Mouse (Mus musculus) midbrain, embryonic 16.5 days (tissue): ENCODE results near the gene 1110004F10Rik. TPM values are rescaled to one million over a fixed set of nuclear protein-coding genes. Genes with fewer than 3 reads are reported as not detected.

Experiments used
- ATAC-seq: fragments of 200-750 bp; cut with Nextera tagmentation; 2 replicates; pipeline ENCODE4 v1.8.0; 2017; ENCODE audit warnings: moderate TSS enrichment
- H3K27ac ChIP-seq: fragments of 300-500 bp; sonication (generic); 2 replicates; pipeline ENCODE4 v1.5.1; 2014; ENCODE audit warnings: mild to moderate bottlenecking, low read length, mixed read lengths
- H3K27me3 ChIP-seq: fragments of 300-500 bp; sonication (generic); 2 replicates; pipeline ENCODE4 v1.6.1; 2014; ENCODE audit warnings: low read depth, low read length, mixed read lengths; ENCODE audit not compliant: control insufficient read depth, insufficient read depth
- H3K36me3 ChIP-seq: fragments of 300-500 bp; sonication (generic); 2 replicates; pipeline ENCODE4 v1.6.1; 2014; ENCODE audit warnings: mild to moderate bottlenecking, low read length, moderate library complexity, mixed read lengths; ENCODE audit not compliant: control insufficient read depth, insufficient read depth
- H3K4me1 ChIP-seq: fragments of 300-500 bp; sonication (generic); 2 replicates; pipeline ENCODE4 v1.6.1; 2014; ENCODE audit warnings: mild to moderate bottlenecking, low read length, mixed read lengths; ENCODE audit not compliant: control insufficient read depth, insufficient read depth
- H3K4me2 ChIP-seq: fragments of 300-500 bp; sonication (generic); 2 replicates; pipeline ENCODE4 v1.6.1; 2014; ENCODE audit warnings: mild to moderate bottlenecking, low read length, mixed read lengths
- H3K4me3 ChIP-seq: fragments of 300-500 bp; sonication (generic); 2 replicates; pipeline ENCODE4 v1.5.1; 2014; ENCODE audit warnings: low read depth, mild to moderate bottlenecking, low read length, moderate library complexity, mixed read lengths
- H3K9ac ChIP-seq: fragments of 300-500 bp; sonication (generic); 2 replicates; pipeline ENCODE4 v1.6.1; 2014; ENCODE audit warnings: low read depth, low read length, mixed read lengths
- H3K9me3 ChIP-seq: fragments of 300-500 bp; sonication (generic); replicated peaks from 2 replicates; pipeline ENCODE4 v1.6.1; 2014; ENCODE audit warnings: mild to moderate bottlenecking, low read length, mixed read lengths; ENCODE audit not compliant: control insufficient read depth, poor library complexity, severe bottlenecking
- WGBS: fragments of 180-500 bp; shearing (Covaris S2); extraction: QIAGEN DNeasy Blood & Tissue Kit; methylation state at CpG from one replicate; pipeline ENCODE4 v1.1.7; 2014; 5-methylcytosine and 5-hydroxymethylcytosine counted together
- polyA plus RNA-seq: library from polyadenylated mRNA; unstranded; fragments of >200 nt; fragmentation: Nextera tagmentation; extraction: Ambion mirVana; gene quantifications from 2 replicates; pipeline ENCODE4 v1.2.1, GENCODE M21; 2015

1110004F10Rik gene
- 343 and 363 TPM in 2 replicates for polyA plus RNA-seq

DNA sequence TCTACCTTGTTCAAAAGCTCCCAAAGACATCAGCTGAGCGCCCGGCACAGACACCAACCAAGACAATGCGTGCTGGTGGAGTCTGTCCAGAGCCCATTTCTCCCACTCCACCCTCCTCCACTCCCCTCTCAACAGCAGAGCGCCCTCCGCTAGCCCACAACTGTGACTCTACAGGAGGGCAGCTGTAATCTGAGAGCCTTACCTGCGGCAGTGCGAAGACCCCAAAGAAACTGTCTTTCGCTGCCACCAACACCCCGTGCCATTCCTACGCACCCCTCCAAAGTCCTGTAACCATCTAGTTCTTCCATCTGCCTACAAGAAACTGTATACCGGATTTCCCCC, at the start of gene 1110004F10Rik:
1110004F10Rik (plus strand) TSS at position 202 of the 342 bp plus-strand sequence.
- peak within 1 kb of the TSS; percentile 47 for H3K4me3 ChIP-seq
- H3K27me3 ChIP-seq, result peaks cover 27% of the 10 kb centered on the region
- under 1% methylated on average over 11 of the region's 11 CpGs for WGBS
- no peaks in the 10 kb centered on the region for H3K36me3 ChIP-seq
- peak within 1 kb of the TSS; percentile 63; the same call in 1 of the 2 replicates for H3K27ac ChIP-seq
- peak within 1 kb of the TSS; percentile 100 for H3K4me2 ChIP-seq
- no peaks in the 10 kb centered on the region for H3K9me3 ChIP-seq
- ATAC-seq, result peak; percentile 26; the same call in 1 of the 2 replicates
- peaks cover 24% of the 10 kb centered on the region for H3K4me1 ChIP-seq
- H3K9ac ChIP-seq, result peak within 1 kb of the TSS; percentile 63

- Histone ChIP-seq H3K9ac (no peak overlapping the region), H3K36me3 (no peaks in the 10 kb centered on the region), H3K4me1 (no peaks in the 10 kb centered on the region), H3K4me3 (no peak overlapping the region), H3K27me3 (no peaks in the 10 kb centered on the region), H3K27ac (no peak overlapping the region), H3K4me2 (no peak overlapping the region), H3K9me3 (no peaks in the 10 kb centered on the region)
- WGBS, result 90% methylated on average over 4 of the region's 4 CpGs
- no peak for ATAC-seq
Measured at GRCm38 (mm10) chr7:116002726-116003125, 36.5 kb upstream of the 1110004F10Rik start.

GRCm38 (mm10) chr7:116029991-116030390, 9.2 kb upstream of the 1110004F10Rik start:
- Histone ChIP-seq H3K4me1 (peaks cover 29% of the 10 kb centered on the region), H3K9ac (no peak overlapping the region; the same call in 1 of the 2 replicates), H3K4me2 (peak overlapping the region; percentile 96), H3K36me3 (no peaks in the 10 kb centered on the region), H3K27ac (peak overlapping the region; percentile 75), H3K9me3 (no peaks in the 10 kb centered on the region), H3K4me3 (no peak overlapping the region), H3K27me3 (peaks cover 4% of the 10 kb centered on the region; the same call in 1 of the 2 replicates)
- WGBS, result 42% methylated on average over 3 of the region's 3 CpGs
- ATAC-seq, result no peak

DNA sequence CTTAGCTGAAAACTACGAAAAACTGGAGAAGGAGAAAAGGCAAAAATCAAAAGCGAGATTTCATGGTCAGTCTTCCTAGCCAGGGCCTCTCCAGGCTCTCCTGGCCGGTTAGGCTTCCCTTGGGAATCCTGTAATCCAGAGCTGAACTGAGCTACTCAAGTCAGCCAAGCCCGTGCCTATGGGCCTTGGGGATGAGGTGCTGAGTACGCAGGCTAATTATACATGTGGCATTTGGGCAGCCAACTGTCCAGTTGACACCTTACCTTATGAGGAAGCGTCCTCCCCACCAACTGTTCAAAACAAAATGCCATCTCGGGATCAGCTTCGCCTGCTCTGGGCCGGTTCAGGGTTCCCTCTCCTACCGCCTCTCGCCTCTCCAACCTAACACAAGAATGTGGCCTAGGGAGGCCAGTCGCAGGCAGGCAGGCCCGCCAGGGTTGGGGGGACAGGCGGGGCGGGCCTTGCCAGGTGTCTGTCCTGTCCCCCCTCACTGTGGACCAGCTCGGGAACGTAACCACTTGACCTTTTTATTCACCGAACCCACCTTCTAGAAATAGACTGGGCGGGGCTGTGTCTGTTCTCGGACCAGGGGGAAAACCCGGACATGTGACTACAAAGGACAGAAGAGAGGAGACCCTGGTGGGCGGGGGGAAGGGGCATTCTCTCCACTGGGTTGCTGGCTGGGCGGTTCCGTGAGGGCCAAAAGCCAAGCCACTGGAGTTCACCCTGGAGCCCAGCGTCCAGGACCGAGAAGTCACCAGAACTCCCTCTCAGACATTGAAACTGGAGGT, 8.4 kb upstream of the 1110004F10Rik start:
- H3K9me3 ChIP-seq, result no peaks in the 10 kb centered on the region
- 10% methylated on average over 26 of the region's 26 CpGs for WGBS
- H3K36me3 ChIP-seq, result no peaks in the 10 kb centered on the region
- peak overlapping the region; percentile 69 for H3K9ac ChIP-seq
- 0 out of 2 replicates have a peak, but pooled peaks have one; percentile 15 for ATAC-seq
- peak overlapping the region; percentile 53 for H3K4me3 ChIP-seq
- peaks cover 29% of the 10 kb centered on the region for H3K4me1 ChIP-seq
- H3K27ac ChIP-seq, result peak overlapping the region; percentile 75
- H3K27me3 ChIP-seq, result peaks cover 9% of the 10 kb centered on the region; the same call in 1 of the 2 replicates
- H3K4me2 ChIP-seq, result peak overlapping the region; percentile 96

DNA sequence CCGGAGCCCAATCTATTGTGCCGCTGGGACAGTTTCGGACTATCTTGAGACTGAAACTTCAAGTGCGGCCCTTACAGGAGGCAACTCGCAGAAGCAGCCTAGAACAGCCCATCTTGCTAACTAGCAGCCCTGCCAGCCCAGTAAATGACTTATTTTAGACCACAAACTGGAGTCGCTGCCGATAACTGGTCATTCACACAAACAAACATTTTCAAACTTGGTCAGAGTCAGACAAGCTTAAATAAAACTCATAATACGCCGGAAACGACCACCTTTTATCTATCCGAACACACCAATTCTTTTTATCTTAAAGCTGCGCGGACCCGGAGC, 7.8 kb upstream of the 1110004F10Rik start:
- H3K4me2 ChIP-seq, result peak overlapping the region; percentile 96
- peak overlapping the region; percentile 53 for H3K4me3 ChIP-seq
- H3K9me3 ChIP-seq, result no peaks in the 10 kb centered on the region
- H3K27me3 ChIP-seq, result peaks cover 14% of the 10 kb centered on the region
- H3K36me3 ChIP-seq, result no peaks in the 10 kb centered on the region
- ATAC-seq, result no peak
- H3K4me1 ChIP-seq, result peaks cover 29% of the 10 kb centered on the region
- H3K9ac ChIP-seq, result peak overlapping the region; percentile 69
- H3K27ac ChIP-seq, result peak overlapping the region; percentile 75
- 1% methylated on average over 14 of the region's 14 CpGs for WGBS

DNA sequence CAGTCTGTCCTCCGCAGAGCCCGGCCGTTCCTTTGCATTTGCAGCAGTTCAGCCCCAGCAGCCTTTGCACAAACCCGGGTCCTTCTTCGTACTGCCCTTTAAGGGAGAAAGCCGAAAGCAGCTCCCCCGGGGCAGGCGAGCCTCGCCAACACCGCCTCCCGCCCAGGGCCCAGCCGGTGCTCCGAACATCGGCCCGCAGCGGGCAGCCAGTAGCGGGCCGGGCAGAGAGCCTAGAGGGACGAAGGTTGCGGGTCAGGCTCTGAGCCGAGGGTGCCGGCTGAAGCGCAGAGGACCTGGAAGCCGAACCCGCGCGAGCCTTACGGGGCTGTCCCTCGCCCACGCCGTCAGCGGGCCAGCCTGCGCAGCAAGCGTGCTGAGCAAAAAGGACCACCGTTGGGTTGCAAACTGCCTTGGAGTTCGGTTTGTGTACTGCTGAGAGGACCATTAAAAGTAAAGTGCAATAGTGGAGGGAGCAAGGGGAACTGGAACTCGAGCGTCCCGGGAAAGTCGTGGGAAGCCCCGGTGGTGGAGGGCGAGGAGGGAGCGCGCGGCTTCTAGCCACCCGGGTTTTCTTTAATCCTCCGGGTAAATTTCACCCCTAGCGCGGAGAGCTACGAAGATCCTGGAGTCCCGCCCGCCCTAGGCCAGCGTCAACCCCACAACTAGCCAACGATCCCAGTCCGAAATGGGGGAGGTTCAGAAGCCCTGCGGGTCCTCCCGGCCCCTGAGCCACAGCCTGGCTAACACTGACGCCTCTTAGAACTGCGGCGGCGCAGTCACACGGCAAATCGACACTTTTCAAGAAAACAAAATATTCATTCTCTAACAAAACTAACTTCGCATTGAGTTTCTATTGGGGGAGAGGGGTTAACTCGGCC, 7.2 kb upstream of the 1110004F10Rik start:
- no peaks in the 10 kb centered on the region for H3K36me3 ChIP-seq
- peaks cover 29% of the 10 kb centered on the region for H3K4me1 ChIP-seq
- H3K27ac ChIP-seq, result peak overlapping the region; percentile 75
- H3K4me2 ChIP-seq, result peak overlapping the region; percentile 96
- peaks cover 20% of the 10 kb centered on the region for H3K27me3 ChIP-seq
- H3K9me3 ChIP-seq, result no peaks in the 10 kb centered on the region
- peak overlapping the region; percentile 53 for H3K4me3 ChIP-seq
- 0 out of 2 replicates have a peak, but pooled peaks have one; percentile 34 for ATAC-seq
- under 1% methylated on average over 65 of the region's 65 CpGs for WGBS
- peak overlapping the region; percentile 69 for H3K9ac ChIP-seq

DNA sequence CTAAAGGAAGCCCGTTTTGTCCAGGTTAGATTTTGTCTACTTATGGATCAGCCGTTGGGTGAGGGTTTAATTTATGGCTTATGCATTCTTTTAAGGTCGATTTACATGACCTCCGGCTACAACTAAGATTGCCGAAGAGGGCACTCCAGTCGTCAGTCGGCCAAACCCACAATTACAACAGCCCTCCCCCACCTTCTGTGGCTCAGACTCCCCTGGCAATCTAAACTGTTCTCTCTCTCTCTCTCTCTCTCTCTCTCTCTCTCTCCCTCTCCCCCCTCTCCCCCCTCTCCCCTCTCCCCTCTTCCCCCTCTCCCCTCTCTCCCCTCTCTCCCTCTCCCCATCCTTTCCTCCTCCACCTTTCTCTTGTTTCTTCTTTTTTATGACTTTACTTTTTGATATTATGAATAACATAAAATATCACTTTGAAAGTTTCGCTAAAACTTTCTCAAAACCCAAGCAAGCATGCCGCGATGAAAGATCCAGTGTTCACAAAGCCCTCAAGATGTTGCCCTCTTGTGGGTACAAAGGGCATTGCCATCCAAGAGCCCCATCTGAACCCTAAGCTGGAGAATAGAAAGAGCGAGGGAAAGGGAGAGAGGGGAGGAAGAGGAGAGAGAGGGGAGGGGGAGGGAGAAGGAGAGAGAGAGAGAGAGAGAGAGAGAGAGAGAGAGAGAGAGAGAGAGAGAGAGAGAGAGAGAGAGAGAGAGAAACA, 6.4 kb upstream of the 1110004F10Rik start:
- Histone ChIP-seq H3K4me3 (peak overlapping the region; percentile 53), H3K4me2 (peak overlapping the region; percentile 96), H3K36me3 (no peaks in the 10 kb centered on the region), H3K9me3 (no peaks in the 10 kb centered on the region), H3K27me3 (peaks cover 25% of the 10 kb centered on the region), H3K4me1 (peaks cover 29% of the 10 kb centered on the region), H3K9ac (peak overlapping the region; percentile 69), H3K27ac (peak overlapping the region; percentile 83)
- ATAC-seq, result no peak
- 2% methylated on average over 11 of the region's 11 CpGs for WGBS

- peak overlapping the region; percentile 96 for H3K4me2 ChIP-seq
- no peaks in the 10 kb centered on the region for H3K36me3 ChIP-seq
- H3K4me1 ChIP-seq, result peaks cover 32% of the 10 kb centered on the region
- peak; percentile 61 for ATAC-seq
- peaks cover 28% of the 10 kb centered on the region for H3K27me3 ChIP-seq
- H3K9ac ChIP-seq, result peak overlapping the region; percentile 67
- H3K4me3 ChIP-seq, result peak overlapping the region; percentile 53
- H3K9me3 ChIP-seq, result no peaks in the 10 kb centered on the region
- H3K27ac ChIP-seq, result peak overlapping the region; percentile 83
- WGBS, result under 1% methylated on average over 54 of the region's 54 CpGs
Measured at GRCm38 (mm10) chr7:116033371-116034241, 5.6 kb upstream of the 1110004F10Rik start.
